In the genomic region with DNA sequence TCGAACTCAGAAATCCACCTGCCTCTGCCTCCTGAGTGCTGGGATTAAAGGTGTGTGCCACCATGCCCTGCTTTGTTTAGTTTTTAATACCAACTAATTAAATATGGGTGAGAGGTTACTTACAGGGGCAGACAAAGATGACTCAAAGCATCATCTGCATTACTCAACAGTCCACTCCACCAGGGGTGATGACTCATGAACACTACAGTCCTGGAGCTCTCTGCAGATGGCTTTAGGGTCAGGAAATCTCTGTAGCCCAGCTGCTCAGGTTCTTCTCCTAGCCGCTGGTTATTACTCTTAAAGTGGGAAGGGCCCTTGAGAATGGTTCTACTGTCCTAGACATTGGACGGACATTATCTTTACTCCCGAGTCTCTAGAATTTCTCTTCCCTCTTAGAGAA, we compare ENCODE assay signal across 34 mouse cellular contexts. TPM values are rescaled to one million over a fixed set of nuclear protein-coding genes. Genes with fewer than 3 reads are reported as not detected.
DNase-seq lines count a peak whose midpoint lies in the region; ATAC-seq and TF ChIP-seq lines count a peak whose summit lies in the region.
"Had no signal": no experiment of that assay in that cellular context is flagged by ENCODE, and none has a peak within 500 bp of the region (broad histone marks: within the 10 kb centered on the region; RNA-seq: fewer than 3 reads in every experiment).

No protein-coding gene starts in this region.

- 94% methylated on average over 4 of the region's 4 CpGs for WGBS in stomach, postnatal 0 days

- H3K4me1 ChIP-seq in stomach, postnatal 0 days (replicated peaks; ENCODE audit: control insufficient read depth, insufficient read depth), result no peaks in the 10 kb centered on the region
- H3K4me1 ChIP-seq: embryonic facial prominence, embryonic 10.5 days; embryonic facial prominence, embryonic 13.5 days; forebrain, embryonic 12.5 days; forebrain, embryonic 15.5 days; heart, embryonic 10.5 days; hindbrain, embryonic 12.5 days; intestine, embryonic 15.5 days had no signal

- no peaks in the 10 kb centered on the region for H3K36me3 ChIP-seq in stomach, postnatal 0 days (ENCODE audit: control insufficient read depth, insufficient read depth, low read length)
- H3K36me3 ChIP-seq: embryonic facial prominence, embryonic 10.5 days; embryonic facial prominence, embryonic 13.5 days; forebrain, embryonic 12.5 days; forebrain, embryonic 15.5 days; heart, embryonic 10.5 days; heart, embryonic 13.5 days; hindbrain, embryonic 12.5 days; intestine, embryonic 15.5 days had no signal

- no peak overlapping the region for H3K9ac ChIP-seq in stomach, postnatal 0 days (ENCODE audit: low read length)
- H3K9ac ChIP-seq: embryonic facial prominence, embryonic 13.5 days; forebrain, embryonic 12.5 days; forebrain, embryonic 15.5 days; heart, embryonic 13.5 days; hindbrain, embryonic 12.5 days; intestine, embryonic 15.5 days had no signal

- ATAC-seq in Patski, result peak; percentile 82
- ATAC-seq in stomach, postnatal 0 days (ENCODE audit: low FRiP score, low TSS enrichment), result no peak
- ATAC-seq: activated CD4-positive, CD25-positive, alpha-beta regulatory T cell, adult 4 months; CD4-positive, CD25-positive, alpha-beta regulatory T cell, adult 4 months; forebrain, embryonic 15.5 days; hindbrain, embryonic 16.5 days; intestine, embryonic 15.5 days had no signal

- TF ChIP-seq EP300 in stomach, postnatal 0 days (optimal IDR thresholded peaks at IDR 0.05), result no peak

- no peak overlapping the region for H3K27ac ChIP-seq in gastrocnemius, adult 2 months
- no peak overlapping the region for H3K27ac ChIP-seq in stomach, postnatal 0 days (replicated peaks)
- H3K27ac ChIP-seq: embryonic facial prominence, embryonic 10.5 days; embryonic facial prominence, embryonic 13.5 days; forebrain, embryonic 12.5 days; forebrain, embryonic 15.5 days; heart, adult 2 months; heart, embryonic 10.5 days; heart, embryonic 13.5 days; hindbrain, embryonic 12.5 days; intestine, embryonic 15.5 days had no signal

- CTCF ChIA-PET in Patski (lab: Charles Lee), result no interaction called here

- in situ Hi-C loops in Patski (cut with MboI; ENCODE audit: low pct_unique_long_range_greater_than_20kb), result no loop called here

- no peak overlapping the region for H3K4me2 ChIP-seq in stomach, postnatal 0 days (replicated peaks; ENCODE audit: low read depth)
- H3K4me2 ChIP-seq: embryonic facial prominence, embryonic 13.5 days; forebrain, embryonic 12.5 days; forebrain, embryonic 15.5 days; heart, embryonic 13.5 days; hindbrain, embryonic 12.5 days; intestine, embryonic 15.5 days had no signal

- POLR2A ChIA-PET in Patski (lab: Charles Lee), result no interaction called here

- DNase-seq in adrenal gland, adult 2 months, result peak; percentile 57
- DNase-seq in adrenal gland, postnatal 10 days, result no peak
- DNase-seq in 3T3-L1 (ENCODE audit: low read depth, low spot score), result peak; percentile 79
- peak; percentile 24 for DNase-seq in MN1 (ENCODE audit: low spot score)
- no peak for DNase-seq in Patski (ENCODE audit: low read depth, low spot score)
- DNase-seq in ovary, postnatal 14 days (ENCODE audit: low spot score), result no peak
- no peak for DNase-seq in gastrocnemius, adult 2 months
- no peak for DNase-seq in stomach, postnatal 0 days (ENCODE audit: low spot score)
- DNase-seq: B cell, adult 2 months; cerebellum, adult 11-12 months; cerebellum, adult 8-10 months; cerebellum, postnatal 10 days; cerebellum, postnatal 36 days; embryo, embryonic 11 days; gastrocnemius, postnatal 10 days; gastrocnemius, postnatal 36 days; heart, adult 2 months; heart, postnatal 14 days; kidney, adult 18-20 months; kidney, adult 9 months had no signal

- intact Hi-C loops in gastrocnemius, adult 2 months (cut with DNase I), result no loop called here

- no peaks in the 10 kb centered on the region for H3K9me3 ChIP-seq in stomach, postnatal 0 days (ENCODE audit: control insufficient read depth, low read length)
- H3K9me3 ChIP-seq: embryonic facial prominence, embryonic 10.5 days; embryonic facial prominence, embryonic 13.5 days; forebrain, embryonic 12.5 days; forebrain, embryonic 15.5 days; heart, embryonic 10.5 days; heart, embryonic 13.5 days; hindbrain, embryonic 12.5 days; intestine, embryonic 15.5 days had no signal

- TF ChIP-seq CTCF in Patski (IDR thresholded peaks at IDR 0.05), result no peak
- no peak for TF ChIP-seq CTCF in gastrocnemius, adult 2 months (IDR thresholded peaks at IDR 0.05)
- TF ChIP-seq CTCF in stomach, postnatal 0 days (IDR thresholded peaks at IDR 0.05; ENCODE audit: low read depth), result no peak

- H3K27me3 ChIP-seq in Patski, result no peaks in the 10 kb centered on the region
- no peaks in the 10 kb centered on the region for H3K27me3 ChIP-seq in stomach, postnatal 0 days (ENCODE audit: control insufficient read depth, insufficient read depth, low read length)
- H3K27me3 ChIP-seq: embryonic facial prominence, embryonic 13.5 days; forebrain, embryonic 12.5 days; forebrain, embryonic 15.5 days; heart, embryonic 13.5 days; hindbrain, embryonic 12.5 days; intestine, embryonic 15.5 days had no signal

- no peak overlapping the region for H3K4me3 ChIP-seq in gastrocnemius, adult 2 months
- no peak overlapping the region for H3K4me3 ChIP-seq in stomach, postnatal 0 days (ENCODE audit: low read depth, low read length)
- H3K4me3 ChIP-seq: embryonic facial prominence, embryonic 10.5 days; embryonic facial prominence, embryonic 13.5 days; erythroblast, embryonic 14.5 days; forebrain, embryonic 12.5 days; forebrain, embryonic 15.5 days; heart, adult 2 months; heart, embryonic 10.5 days; heart, embryonic 13.5 days; hindbrain, embryonic 12.5 days; intestine, embryonic 15.5 days had no signal

RNA-seq across cellular contexts. Expression of gene Frk, which starts 18.9 kb away (rescaled TPM):
- 10 to 100 TPM in 1 of 2 experiments, 1 to 10 TPM in 1; 7.1 to 19.8 TPM for total RNA-seq in adrenal gland, adult 2 months (2021)
- 0.97 and 1.3 TPM in 2 replicates for polyA plus RNA-seq in adrenal gland, adult 2 months (2012; rRNA removed)
- 10 to 100 TPM in 1 of 2 experiments, 1 to 10 TPM in 1; 6.6 to 10.5 TPM for total RNA-seq in adrenal gland, postnatal 10 days (2021)
- 19.8 TPM for polyA plus RNA-seq in Patski (2021)
- 1 to 10 TPM in 1 of 2 experiments, under 1 TPM in 1; 0.28 to 1.1 TPM for total RNA-seq in gastrocnemius, adult 2 months (2021)
- polyA plus RNA-seq in stomach, postnatal 0 days (2015; fragmentation: Nextera tagmentation; extraction: Ambion mirVana), result 10.4 and 11.2 TPM in 2 replicates
- total RNA-seq: granulocyte monocyte progenitor cell, adult 5-6 weeks; MEL had no signal
- polyA plus RNA-seq: CD4-positive, CD25-positive, alpha-beta regulatory T cell, adult 4 months; erythroblast, embryonic 14.5 days had no signal

RNA-seq across cellular contexts. Expression of gene Nt5dc1, which starts 46.0 kb away (rescaled TPM):
- total RNA-seq in adrenal gland, adult 2 months (2021), result 10 to 100 TPM; 24.6 TPM
- polyA plus RNA-seq in adrenal gland, adult 2 months (2012; rRNA removed), result 5.6 and 5.9 TPM in 2 replicates
- 10 to 100 TPM; 16.3 to 21.1 TPM for total RNA-seq in adrenal gland, postnatal 10 days (2021)
- polyA plus RNA-seq in Patski (2021), result 17.5 TPM
- 1 to 10 TPM; 4.7 to 5.6 TPM for total RNA-seq in gastrocnemius, adult 2 months (2021)
- polyA plus RNA-seq in stomach, postnatal 0 days (2015; fragmentation: Nextera tagmentation; extraction: Ambion mirVana), result 11.2 and 12.4 TPM in 2 replicates

Comparison
In these comparisons a context has a peak if more than half of its experiments do, and no peak if none do; other contexts are left out.
1. DNase-seq: peak in adrenal gland, adult 2 months (single experiment), 3T3-L1 (single experiment) and MN1 (single experiment); none in adrenal gland, postnatal 10 days (single experiment), Patski (single experiment), ovary, postnatal 14 days (single experiment), gastrocnemius, adult 2 months (single experiment) and stomach, postnatal 0 days (single experiment).